Mouse (Mus musculus): ENCODE data around the gene Tdgf1. TPM values are rescaled to one million over a fixed set of nuclear protein-coding genes. Genes with fewer than 3 reads are reported as not detected.
A peak's percentile ranks its signal among the peaks of the same experiment; 100 is the strongest.

Gene Tdgf1
- polyA plus RNA-seq (2017; shearing (Covaris generic)): 1 to 10 TPM in 1 of 2 experiments, under 1 TPM in 1; 0.22 to 1.2 TPM

DNA sequence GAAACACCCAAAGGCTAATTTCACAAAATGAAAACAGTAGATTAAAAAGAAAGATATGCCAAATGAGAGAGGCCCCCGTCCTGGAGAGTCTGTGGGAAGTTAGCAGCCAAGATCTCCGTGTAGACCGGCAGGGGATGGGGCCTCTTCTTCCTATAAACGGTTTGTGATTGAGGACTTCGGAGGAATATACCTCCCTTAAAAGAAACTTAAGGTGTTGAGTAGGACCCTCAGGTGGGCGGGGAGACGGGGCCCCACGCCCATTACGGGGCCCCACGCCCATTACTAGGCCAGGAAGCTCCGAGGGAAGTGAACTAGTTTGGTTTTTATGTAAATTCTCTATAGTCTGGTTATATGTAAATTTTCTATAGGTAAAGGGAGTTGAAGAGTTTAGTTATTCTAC is at the start of gene Tdgf1:
Gene Tdgf1, minus strand, starts transcription at position 233 of the 400 bp plus-strand sequence.
- no peak for ATAC-seq

DNA sequence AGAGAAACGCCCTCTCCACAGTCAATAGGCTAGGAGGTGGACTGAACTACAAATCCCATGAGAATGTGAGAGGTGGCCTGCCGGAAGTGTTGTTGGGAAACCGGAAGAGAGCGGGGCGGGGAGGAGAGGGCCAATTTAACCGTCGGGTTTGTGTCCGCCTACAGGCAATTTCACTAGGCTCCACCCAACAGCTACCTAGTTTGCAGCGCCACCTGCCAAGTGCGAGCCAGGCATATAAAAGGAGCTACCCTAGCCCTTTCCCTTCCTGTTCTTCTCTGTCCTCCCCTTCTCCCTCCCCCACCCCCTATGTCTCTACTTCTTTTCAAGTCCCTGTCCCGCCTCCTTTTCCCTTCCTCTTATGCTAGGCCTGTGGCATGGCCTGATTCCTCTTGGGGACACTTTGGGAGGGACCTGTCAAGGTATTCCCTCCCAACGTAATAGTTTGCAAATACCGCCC is 48.8 kb upstream of the Tdgf1 start:
- ATAC-seq: peak; percentile 92

DNA sequence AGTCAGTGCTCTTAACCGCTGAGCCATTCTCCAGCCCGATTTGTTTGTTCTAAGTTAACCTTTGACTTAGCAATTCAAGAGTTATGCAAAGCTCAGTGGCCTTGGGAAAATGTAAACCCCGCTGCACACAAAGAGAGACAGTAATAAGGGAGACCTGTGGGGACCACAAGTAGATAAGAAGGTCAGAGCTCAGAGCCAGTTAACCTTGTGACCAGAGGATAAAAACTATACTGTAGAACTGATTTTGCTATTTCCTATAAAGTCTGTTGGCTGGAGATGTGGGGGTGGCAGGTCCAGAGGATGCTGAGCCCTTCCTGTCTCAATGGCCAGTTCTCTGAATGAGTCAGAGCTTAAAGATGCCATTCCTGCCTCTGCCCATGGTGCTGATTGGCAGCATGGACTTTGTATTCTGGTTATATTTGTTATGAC is 47.3 kb upstream of the Tdgf1 start:
- ATAC-seq: no peak

DNA sequence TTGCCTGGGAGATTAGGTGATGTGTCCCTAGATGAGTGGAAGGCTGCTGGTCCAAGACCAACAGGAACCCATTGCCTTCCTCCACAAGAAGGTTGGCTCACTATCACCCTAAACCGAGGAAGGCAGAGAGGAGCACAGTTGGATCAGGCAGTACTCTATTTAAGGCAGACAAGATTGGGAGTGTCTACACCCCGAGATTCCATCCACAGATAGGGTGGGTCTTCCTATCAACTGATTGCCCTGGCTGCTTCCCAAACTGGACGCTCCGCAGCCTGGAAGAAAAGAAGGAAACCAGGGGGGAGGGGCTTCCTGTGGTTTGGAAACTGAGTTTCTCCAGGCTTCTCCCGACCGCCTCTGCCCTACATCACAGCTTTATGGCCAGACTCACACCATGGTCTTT is 44.2 kb upstream of the Tdgf1 start, which contains the start of gene Rtp3:
Gene Rtp3, minus strand, starts transcription at position 380 of the 400 bp plus-strand sequence.
- ATAC-seq: no peak

DNA sequence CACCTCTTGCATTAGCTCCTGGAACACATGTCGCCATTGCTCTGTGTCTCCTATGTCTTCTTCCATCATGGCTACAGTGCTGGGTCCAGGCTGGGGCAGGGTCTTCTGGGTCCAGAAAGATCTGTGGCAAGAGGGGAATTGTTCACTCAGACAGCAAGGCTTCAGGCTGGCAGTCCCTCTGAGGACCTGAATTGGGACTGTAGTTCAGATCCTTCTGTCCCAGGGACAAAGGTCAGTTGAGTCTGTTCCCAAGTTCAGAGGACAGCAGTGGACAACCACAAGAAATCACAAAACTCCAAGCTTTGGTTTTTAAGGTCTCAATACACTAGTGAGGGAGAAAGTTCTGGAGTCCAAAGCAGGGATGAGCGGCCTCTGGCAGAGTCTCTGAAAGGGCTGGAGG is 43.6 kb upstream of the Tdgf1 start:
- ATAC-seq: no peak

DNA sequence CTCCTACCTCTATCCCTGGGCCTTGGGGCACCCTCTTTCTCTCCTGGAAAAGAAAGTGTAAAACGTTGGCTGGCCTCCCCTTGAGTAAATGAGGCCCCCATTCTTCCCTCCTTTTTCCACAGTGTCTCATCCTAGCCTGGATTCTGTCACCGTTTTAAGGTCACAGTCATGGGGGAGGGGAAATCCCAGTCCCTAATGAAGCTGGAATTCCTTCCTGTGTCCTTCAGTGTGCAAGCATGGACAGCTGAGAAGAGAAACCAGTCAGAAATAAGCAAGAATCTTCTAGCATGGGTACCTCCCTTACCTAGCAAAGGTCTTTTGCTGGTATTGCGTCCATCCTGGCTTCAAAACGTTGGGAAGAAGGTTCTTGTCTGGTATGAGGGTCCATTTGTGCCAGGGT is 43.2 kb upstream of the Tdgf1 start:
- no peak for ATAC-seq

DNA sequence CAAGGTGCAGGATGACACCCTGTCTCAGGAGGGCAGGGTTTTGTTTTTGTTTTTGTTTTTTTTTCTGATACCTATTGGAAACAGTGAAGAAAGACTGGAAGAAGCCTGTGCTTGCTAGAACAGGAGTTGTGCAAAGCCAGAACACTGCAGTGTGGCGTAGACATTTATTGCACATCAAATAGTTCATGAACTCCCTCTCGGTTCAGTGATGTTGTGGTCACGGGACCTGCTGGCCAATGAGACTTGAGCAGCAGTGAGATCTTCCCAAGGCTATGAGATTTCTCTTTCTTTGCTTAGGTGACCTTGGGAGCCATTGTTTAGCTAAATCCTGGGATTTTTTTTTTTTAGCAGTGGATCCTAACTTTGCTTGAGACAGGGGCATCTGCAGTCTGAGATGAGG is 42.1 kb upstream of the Tdgf1 start:
- ATAC-seq: no peak

DNA sequence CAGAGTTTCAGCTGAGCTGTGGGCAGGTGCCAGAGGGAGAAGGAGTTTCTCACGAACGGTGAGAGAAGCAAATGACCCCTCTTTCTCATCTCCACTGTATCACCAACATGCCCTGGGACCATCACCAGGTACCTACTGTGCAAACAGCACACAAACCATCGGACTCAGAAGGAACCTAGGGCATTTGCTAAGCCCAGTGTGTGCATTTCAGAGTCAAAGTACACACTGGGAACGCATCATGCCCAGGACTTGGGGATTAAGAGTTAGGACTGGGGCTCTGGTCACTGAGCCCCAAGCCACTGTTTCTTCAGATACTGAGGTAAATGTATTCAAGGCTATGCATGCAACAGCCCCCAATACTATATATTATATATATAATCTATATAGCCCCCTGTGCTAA is 41.4 kb upstream of the Tdgf1 start:
- ATAC-seq: no peak

DNA sequence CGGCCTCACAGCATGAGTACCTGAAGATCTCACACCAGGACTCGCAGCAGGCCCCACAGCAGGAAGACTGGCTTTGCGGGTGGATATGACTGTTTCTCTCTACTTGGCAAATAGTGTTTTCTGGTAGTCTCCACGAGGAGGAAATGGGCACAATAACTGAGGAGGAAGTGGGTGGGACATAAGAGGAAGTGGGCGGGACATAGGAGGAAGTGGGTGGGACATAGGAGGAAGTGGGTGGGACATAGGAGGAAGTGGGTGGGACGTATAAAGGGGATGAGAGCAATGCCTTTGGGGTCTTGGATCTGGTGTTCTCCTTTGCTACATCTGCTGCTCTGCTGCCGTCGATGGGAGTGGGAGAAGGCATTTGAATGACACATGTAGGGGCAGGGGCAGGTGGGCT is 40.0 kb upstream of the Tdgf1 start:
- ATAC-seq: no peak

DNA sequence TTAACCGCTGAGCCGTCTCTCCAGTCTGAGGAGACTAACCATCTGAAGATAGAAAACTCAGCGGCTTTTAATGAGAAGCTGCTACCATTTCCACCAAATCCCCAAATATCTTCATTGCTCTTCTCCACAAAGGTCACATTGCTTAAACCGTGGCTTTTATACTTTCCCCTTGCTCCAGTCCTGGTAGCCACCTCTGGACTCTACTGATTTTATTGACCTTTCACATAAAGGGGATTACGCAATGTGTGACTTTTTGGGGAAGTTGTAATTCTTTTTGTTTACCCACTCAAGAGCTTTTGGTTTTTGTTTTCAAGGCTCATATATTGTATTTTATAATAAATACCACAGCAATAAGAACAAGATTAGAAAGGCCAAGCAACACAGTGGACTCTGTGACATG is 39.6 kb upstream of the Tdgf1 start:
- no peak for ATAC-seq

DNA sequence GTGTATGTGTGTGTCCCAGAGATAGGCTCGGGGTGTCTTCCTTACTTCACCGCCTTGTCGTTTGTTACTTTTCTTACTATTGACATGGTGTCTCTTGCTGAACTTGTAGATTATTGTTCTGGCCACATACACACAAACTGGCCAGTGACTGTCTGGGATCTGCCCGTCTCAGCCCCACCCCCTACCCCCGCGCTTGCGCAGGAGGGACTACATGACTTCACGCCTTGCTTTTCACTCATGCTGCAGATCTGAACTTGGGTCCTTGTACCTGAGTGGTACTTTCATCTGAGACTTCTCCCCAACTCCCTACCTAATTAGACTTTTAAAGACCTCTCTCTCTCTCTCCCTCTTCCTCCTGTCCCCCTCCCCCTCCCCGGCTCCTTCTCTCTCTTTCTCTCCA is 38.1 kb upstream of the Tdgf1 start:
- ATAC-seq: no peak

DNA sequence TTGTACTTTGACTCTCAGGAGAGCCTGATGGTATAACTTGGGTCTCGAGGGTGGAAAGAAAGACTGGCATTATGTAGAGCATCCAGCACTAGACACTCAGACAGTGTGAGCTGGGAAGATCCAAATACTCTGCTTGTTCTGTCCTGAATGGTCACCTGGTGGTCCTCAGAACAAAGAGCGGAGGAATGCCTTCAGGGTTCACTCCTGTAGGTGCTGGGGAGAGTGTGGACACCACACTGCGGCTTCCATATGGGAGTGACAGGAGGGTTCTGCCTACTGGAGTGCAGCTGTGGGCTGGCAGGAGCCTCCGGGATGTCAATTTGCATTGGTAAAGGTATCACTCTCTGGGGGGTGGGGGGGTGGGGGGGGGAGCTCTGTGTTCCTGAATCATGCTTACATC is 36.4 kb upstream of the Tdgf1 start:
- no peak for ATAC-seq

DNA sequence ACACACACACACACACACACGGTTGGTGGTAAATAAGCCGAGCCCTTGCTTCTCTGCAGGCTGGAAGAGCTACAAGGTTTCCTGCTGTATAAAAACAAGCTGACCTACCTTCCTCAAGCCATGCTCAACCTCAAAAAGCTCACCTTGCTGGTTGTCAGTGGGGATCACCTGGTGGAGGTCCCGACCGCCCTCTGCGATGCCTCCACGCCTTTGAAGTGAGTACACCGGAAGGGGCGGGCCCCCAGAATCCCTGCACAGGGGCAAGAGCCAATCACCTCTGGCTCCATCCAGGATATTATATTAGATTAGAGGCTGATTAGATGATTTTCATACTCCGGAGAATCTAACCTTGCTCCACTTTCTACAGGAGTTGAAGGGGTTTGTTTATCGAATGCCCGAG is 33.5 kb upstream of the Tdgf1 start:
- no peak for ATAC-seq

DNA sequence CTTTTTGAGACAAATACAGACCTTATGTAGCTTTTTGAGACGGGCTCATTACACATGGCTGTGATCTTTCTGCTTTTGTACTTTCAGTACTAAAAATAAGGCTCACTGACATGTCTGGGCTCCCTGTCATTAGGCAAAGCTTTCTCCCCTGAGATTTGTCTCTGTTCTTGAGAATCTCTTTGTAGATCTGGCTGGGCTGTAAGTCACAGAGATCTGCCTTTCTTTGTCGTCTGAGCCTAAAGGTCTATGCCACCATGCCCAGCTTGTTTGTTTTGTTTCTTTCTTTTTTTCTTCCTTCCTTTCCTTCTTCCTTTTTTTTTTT is 19.9 kb upstream of the Tdgf1 start:
- ATAC-seq: no peak

DNA sequence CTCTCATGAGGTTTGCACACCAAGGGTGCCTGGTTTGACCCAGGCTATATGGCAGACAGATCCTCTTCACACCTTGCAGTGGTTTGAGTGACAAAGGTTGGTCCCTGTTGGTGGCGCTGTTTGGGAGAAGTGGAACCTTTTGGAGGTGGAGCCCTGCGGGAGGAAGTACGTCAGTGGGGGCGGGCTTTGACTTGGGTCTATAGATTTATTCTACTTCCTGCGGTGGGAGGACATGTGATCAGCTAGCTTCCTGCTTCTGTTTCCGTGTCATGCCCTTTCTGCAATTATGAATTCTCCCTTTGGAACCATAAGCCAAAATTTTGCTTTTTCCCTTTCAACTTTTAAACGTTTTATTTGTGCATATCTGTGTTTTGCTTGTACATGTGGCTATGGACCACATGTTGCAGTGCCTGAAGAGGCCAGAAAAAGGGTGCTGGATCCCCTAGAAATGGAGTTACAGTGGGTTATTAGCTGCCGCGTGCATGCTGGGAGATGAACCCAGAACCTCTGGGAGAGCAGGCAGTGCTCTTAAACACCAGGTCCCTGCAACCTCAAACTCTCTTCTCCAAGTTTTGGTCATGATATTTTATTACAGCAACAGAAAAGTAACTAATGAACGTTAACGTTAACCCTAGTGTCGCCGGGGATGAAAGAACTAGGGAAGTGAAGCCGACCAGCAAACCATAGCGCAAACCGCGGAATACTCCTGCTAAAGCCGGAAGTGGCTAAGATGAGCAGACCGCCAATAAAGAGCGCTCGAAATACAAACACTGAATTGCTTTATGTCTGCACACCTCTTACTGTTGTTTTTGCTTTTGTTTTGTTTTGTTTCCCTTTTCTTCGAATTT is 19.3 kb upstream of the Tdgf1 start:
- ATAC-seq: no peak

DNA sequence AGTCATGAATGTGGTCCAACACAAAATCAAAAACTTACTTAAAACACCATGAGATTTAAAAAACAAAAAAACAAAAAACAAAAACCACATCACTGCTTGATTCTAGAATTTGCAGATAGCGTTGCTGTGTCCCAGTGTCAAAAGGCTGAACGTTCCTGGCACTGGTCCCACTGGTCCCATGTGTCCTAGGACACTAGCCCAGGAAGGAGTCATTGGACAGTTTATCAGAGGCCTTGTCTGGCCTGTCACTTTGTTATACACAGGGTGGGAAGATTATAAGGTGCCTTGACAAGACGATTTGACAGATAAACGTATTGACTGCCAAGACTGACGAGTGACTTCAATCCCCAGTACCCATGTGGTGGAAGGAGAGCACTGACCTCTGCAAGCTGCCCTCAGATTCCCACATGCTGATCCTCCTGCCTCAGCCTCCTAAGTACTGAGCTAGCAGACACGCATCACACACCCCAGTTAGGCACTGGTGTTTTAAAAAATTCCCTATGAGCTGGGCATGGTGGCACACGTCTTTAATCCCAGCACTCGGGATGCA is 17.7 kb upstream of the Tdgf1 start:
- no peak for ATAC-seq

DNA sequence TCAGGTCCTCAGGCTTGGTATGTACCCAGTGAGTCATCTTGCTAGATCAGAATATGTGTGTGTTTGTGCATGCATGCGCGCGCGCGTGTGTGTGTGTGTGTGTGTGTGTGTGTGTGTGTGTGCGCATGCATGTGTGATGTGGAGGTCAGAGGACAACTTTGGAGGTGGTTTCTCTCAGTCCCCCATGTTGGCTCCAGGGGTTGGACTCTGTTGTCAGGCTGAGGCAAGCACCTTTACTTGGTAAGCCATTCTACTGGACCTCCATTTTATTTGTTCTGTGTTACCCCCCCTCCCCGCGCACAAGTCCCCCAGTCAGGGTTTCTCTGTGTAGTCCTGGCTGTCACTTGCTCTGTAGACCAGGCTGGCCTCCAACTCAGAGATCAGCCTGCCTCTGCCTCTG is 15.4 kb upstream of the Tdgf1 start:
- ATAC-seq: no peak

DNA sequence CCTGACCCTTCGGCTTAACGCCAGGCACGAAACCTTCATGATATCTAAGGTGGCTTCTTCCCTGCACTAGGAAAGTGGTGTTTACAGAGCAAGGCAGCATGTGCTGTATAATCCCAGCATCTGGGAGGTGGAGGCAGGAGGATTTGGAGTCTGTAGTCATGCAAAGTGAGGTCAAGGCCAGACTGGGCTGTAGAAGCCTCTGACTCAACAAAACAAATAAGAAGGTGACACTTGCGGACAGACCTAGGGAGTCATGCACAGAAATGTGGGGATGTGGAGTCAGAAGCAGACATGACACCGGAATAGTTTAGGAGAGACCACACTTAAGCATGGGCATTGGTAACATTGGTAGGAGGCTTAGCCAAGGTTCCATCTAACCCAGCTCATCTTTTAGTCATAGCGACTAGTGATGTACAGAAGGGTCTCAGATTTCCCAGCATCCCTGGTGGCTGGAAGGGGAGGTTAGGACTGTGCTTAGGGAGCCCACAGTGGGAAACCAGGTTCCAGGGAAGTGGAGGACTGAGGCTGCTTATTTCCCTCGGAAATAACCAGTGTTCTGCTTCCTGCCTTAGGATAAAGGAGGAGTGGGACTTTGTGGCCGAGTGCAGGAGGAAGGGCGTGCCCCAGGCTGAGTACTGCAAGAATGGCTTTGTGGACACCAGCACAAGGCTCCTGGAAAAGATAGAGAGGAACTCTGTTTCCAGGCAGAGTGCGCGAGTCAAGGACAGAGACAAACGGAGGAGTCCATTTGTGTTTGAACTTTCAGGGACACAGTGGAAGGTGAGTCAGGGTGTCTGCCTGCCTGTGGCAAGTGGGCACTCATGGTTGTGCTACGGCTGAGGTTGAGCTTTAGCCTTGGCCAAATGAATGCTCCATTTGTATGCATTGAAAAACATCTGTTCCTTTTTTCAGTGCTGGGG is 14.5 kb upstream of the Tdgf1 start:
- no peak for ATAC-seq

DNA sequence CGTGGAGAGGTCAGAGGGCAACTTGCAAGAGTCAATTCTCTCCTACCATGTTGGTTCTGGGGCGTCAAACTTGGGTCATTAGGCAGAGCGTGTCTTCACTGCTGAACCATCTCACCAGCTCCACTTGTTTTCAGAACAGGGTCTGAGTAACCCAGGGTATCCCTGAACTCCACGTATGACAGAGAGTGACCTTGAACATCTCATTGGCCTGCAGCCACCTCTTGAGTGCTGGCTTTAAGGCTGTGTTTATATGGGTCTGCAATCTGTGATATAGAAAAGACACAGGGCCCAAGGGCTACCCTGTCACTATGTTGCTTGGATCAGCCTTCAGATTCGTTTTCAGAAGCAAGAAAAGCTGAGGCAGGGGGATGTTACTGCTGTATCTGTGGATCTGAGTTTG is 13.7 kb upstream of the Tdgf1 start:
- ATAC-seq: no peak

DNA sequence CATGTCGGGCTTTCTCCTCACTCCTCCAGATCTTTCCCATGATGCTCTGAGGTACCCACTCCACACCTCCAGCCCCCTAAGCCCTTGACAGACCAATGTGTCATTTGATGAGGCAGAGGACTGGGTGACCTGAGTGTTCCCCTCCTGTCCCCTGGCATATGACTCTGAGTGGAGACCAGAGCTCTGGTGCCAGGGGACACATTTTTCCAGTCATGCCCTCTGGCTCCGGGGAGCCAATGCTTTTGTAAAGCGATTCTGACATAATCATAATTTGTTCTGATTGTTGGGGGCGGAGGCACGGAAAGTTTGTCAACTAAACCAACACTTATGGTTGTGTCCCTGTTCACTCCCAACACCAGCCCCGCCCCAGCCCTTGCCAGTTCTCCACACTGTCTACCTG is 10.0 kb upstream of the Tdgf1 start:
- no peak for ATAC-seq

DNA sequence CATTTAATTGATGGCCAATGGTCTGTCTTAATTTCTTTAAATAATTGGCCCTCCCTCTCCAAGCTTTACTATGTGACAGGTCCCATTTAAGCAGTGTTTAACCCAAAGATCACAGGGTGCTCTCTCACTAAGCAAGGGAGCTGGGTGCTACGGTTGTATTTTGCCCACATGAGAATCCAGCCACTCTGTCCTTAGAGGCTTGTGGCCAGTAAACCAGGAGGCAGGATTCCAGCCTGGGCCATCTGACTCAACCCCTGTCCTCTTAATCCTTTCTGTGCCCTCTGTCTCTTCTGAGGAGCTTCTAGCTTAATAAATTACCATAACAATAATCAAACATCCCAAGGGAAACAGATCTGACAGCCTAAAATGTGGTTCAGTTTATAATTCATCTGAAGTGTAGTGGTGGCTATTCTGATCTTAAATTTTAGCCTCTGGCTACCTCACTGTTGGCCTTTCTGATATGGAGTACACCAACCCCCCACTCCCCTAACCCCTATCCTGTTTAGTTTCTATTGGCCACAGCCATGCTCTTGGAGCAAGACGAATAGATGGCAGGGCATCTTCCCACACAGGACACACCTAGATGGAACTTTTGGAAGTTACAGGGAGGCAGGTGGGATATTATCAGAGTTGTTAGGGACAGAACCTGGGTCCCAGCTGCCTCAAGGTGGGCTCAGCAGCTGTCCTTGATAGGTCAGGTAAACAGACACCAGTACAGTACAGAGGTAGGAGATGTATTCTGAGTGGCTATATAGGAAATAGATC is 8.9 kb upstream of the Tdgf1 start:
- ATAC-seq: no peak

Measured in CD4-positive, CD25-positive, alpha-beta regulatory T cell, adult 4 months (primary cell).